In the genomic region with DNA sequence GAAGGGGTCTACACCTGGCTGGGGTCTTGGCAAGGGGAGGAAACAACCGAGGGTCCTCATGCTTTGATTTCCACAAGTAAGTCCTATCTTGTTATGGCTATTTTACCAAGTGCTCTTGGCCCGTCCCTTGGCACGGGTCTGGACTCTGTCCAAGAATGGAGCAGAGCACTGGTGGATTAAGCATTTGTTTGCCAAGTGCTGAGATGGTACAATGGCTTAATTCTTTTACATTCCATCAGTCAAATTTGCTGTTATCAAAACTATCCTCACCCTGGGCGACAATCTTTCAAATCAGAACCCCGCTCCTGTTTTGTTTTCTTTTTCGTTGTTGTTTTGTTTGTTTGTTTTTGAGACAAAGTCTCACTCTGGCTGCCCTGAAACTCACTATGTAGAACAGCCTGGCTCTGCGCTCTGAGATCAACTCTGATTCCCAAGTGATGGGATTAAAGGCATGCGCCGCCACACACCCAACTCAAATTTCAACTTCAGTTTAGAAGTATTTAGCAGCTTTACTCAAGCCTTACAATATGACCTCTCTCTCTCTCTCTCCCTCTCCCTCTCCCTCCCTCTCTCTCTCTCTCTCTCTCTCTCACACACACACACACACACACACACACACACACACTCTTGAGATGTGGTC, we compare ENCODE assay signal across 12 mouse cellular contexts. TPM values are rescaled to one million over a fixed set of nuclear protein-coding genes. Genes with fewer than 3 reads are reported as not detected.
DNase-seq lines count a peak whose midpoint lies in the region; ATAC-seq and TF ChIP-seq lines count a peak whose summit lies in the region.
"Had no signal": no experiment of that assay in that cellular context is flagged by ENCODE, and none has a peak within 500 bp of the region (broad histone marks: within the 10 kb centered on the region; RNA-seq: fewer than 3 reads in every experiment).

No protein-coding gene starts in this region.

- H3K27me3 ChIP-seq in forebrain, embryonic 10.5 days (ENCODE audit: poor library complexity, severe bottlenecking) = no peaks in the 10 kb centered on the region; the same call in 1 of the 2 replicates
- H3K27me3 ChIP-seq in forebrain, embryonic 11.5 days (ENCODE audit: control insufficient read depth, insufficient read depth, low read length) = no peaks in the 10 kb centered on the region
- 0 out of 2 replicates have a peak, but pooled peaks cover 3% of the 10 kb centered on the region for H3K27me3 ChIP-seq in midbrain, embryonic 14.5 days (ENCODE audit: control insufficient read depth, insufficient read depth, low read length)
- peaks cover 4% of the 10 kb centered on the region; the same call in 1 of the 2 replicates for H3K27me3 ChIP-seq in midbrain, embryonic 15.5 days (replicated peaks)
- H3K27me3 ChIP-seq in kidney, postnatal 0 days (ENCODE audit: insufficient read depth, low read length) = no peaks in the 10 kb centered on the region
- H3K27me3 ChIP-seq in stomach, embryonic 15.5 days (replicated peaks) = no peaks in the 10 kb centered on the region

- ATAC-seq in forebrain, embryonic 11.5 days (replicated peaks; ENCODE audit: low FRiP score) = no peak
- no peak for ATAC-seq in midbrain, embryonic 14.5 days (ENCODE audit: low FRiP score, low TSS enrichment)
- no peak for ATAC-seq in midbrain, embryonic 15.5 days (replicated peaks)
- ATAC-seq in kidney, postnatal 0 days (replicated peaks; ENCODE audit: low FRiP score, low read depth) = no peak
- no peak for ATAC-seq in stomach, embryonic 15.5 days (ENCODE audit: insufficient read depth, low FRiP score, low read depth)
- ATAC-seq: inflammation-experienced regulatory T-cells, adult 6 months had no signal

- TF ChIP-seq CTCF in kidney, postnatal 0 days (IDR thresholded peaks at IDR 0.05; ENCODE audit: low read depth) = no peak

- H3K9me3 ChIP-seq in forebrain, embryonic 10.5 days = no peaks in the 10 kb centered on the region
- no peaks in the 10 kb centered on the region for H3K9me3 ChIP-seq in forebrain, embryonic 11.5 days (ENCODE audit: control insufficient read depth, low read length)
- H3K9me3 ChIP-seq in midbrain, embryonic 14.5 days (ENCODE audit: control insufficient read depth, low read length) = no peaks in the 10 kb centered on the region
- H3K9me3 ChIP-seq in midbrain, embryonic 15.5 days = no peaks in the 10 kb centered on the region
- no peaks in the 10 kb centered on the region for H3K9me3 ChIP-seq in kidney, postnatal 0 days (replicated peaks; ENCODE audit: low read length)
- H3K9me3 ChIP-seq in stomach, embryonic 15.5 days = no peaks in the 10 kb centered on the region
- H3K9me3 ChIP-seq: megakaryocyte, embryonic 14.5 days had no signal

- WGBS in forebrain, embryonic 10.5 days = 45% methylated on average over 9 of the region's 9 CpGs
- 44% methylated on average over 9 of the region's 9 CpGs for WGBS in forebrain, embryonic 11.5 days
- 28% methylated on average over 9 of the region's 9 CpGs for WGBS in midbrain, embryonic 14.5 days
- WGBS in midbrain, embryonic 15.5 days = 30% methylated on average over 9 of the region's 9 CpGs
- 29% methylated on average over 9 of the region's 9 CpGs for WGBS in kidney, postnatal 0 days
- 31% methylated on average over 9 of the region's 9 CpGs for WGBS in stomach, embryonic 15.5 days

- no peak overlapping the region for H3K9ac ChIP-seq in forebrain, embryonic 11.5 days (ENCODE audit: low read length)
- no peak overlapping the region for H3K9ac ChIP-seq in midbrain, embryonic 14.5 days (replicated peaks; ENCODE audit: low read length)
- H3K9ac ChIP-seq in midbrain, embryonic 15.5 days = no peak overlapping the region
- no peak overlapping the region for H3K9ac ChIP-seq in kidney, postnatal 0 days (ENCODE audit: low read depth, low read length)
- H3K9ac ChIP-seq in stomach, embryonic 15.5 days = no peak overlapping the region

- H3K4me1 ChIP-seq in forebrain, embryonic 10.5 days = peaks cover 95% of the 10 kb centered on the region
- peaks cover 31% of the 10 kb centered on the region for H3K4me1 ChIP-seq in forebrain, embryonic 11.5 days (replicated peaks; ENCODE audit: control insufficient read depth, insufficient read depth, low read length)
- H3K4me1 ChIP-seq in midbrain, embryonic 14.5 days (ENCODE audit: control insufficient read depth, insufficient read depth, low read length) = no peaks in the 10 kb centered on the region
- 0 out of 2 replicates have a peak, but pooled peaks cover 3% of the 10 kb centered on the region for H3K4me1 ChIP-seq in midbrain, embryonic 15.5 days
- peaks cover 22% of the 10 kb centered on the region for H3K4me1 ChIP-seq in kidney, postnatal 0 days (replicated peaks; ENCODE audit: insufficient read depth, low read length)
- peaks cover 30% of the 10 kb centered on the region for H3K4me1 ChIP-seq in stomach, embryonic 15.5 days

- no peak overlapping the region for H3K4me2 ChIP-seq in forebrain, embryonic 11.5 days (ENCODE audit: low read depth, low read length, severe bottlenecking)
- no peak overlapping the region for H3K4me2 ChIP-seq in midbrain, embryonic 14.5 days (ENCODE audit: low read length)
- no peak overlapping the region for H3K4me2 ChIP-seq in midbrain, embryonic 15.5 days
- H3K4me2 ChIP-seq in kidney, postnatal 0 days (ENCODE audit: low read length) = peak overlapping the region; percentile 30; the same call in 1 of the 2 replicates
- 0 out of 2 replicates have a peak overlapping the region, but pooled peaks have one; percentile 8 for H3K4me2 ChIP-seq in stomach, embryonic 15.5 days

- DNase-seq in forebrain, embryonic 10.5 days (ENCODE audit: extremely low spot score, low spot score) = no peak
- no peak for DNase-seq in forebrain, embryonic 11.5 days (ENCODE audit: low spot score)
- peak; percentile 64 for DNase-seq in midbrain, embryonic 14.5 days
- DNase-seq in kidney, postnatal 0 days (ENCODE audit: low spot score) = no peak
- DNase-seq in frontal cortex, postnatal 10 days (ENCODE audit: low spot score in 2 of 2) = no peak
- no peak for DNase-seq in c-Kit-positive CD71-positive TER-119-positive erythroid progenitor cells, embryonic 14.5 days (ENCODE audit: low spot score)
- DNase-seq: heart, adult 18-20 months had no signal

- H3K36me3 ChIP-seq in forebrain, embryonic 10.5 days (replicated peaks) = peaks cover 12% of the 10 kb centered on the region
- no peaks in the 10 kb centered on the region for H3K36me3 ChIP-seq in forebrain, embryonic 11.5 days (ENCODE audit: control insufficient read depth, insufficient read depth, low read length)
- no peaks in the 10 kb centered on the region for H3K36me3 ChIP-seq in midbrain, embryonic 14.5 days (ENCODE audit: control insufficient read depth, insufficient read depth, low read length)
- H3K36me3 ChIP-seq in midbrain, embryonic 15.5 days (replicated peaks) = no peaks in the 10 kb centered on the region
- no peaks in the 10 kb centered on the region for H3K36me3 ChIP-seq in kidney, postnatal 0 days (ENCODE audit: insufficient read depth, low read length)
- H3K36me3 ChIP-seq in stomach, embryonic 15.5 days = no peaks in the 10 kb centered on the region

- H3K27ac ChIP-seq in forebrain, embryonic 10.5 days = peak overlapping the region; percentile 69
- H3K27ac ChIP-seq in forebrain, embryonic 11.5 days (ENCODE audit: low read depth, low read length) = no peak overlapping the region
- H3K27ac ChIP-seq in midbrain, embryonic 14.5 days (replicated peaks; ENCODE audit: low read depth, low read length) = no peak overlapping the region
- no peak overlapping the region for H3K27ac ChIP-seq in midbrain, embryonic 15.5 days
- peak overlapping the region; percentile 13; the same call in 1 of the 2 replicates for H3K27ac ChIP-seq in kidney, postnatal 0 days
- peak overlapping the region; percentile 27; the same call in 1 of the 2 replicates for H3K27ac ChIP-seq in stomach, embryonic 15.5 days

- H3K4me3 ChIP-seq in forebrain, embryonic 10.5 days = no peak overlapping the region
- H3K4me3 ChIP-seq in forebrain, embryonic 11.5 days (ENCODE audit: low read depth, low read length) = no peak overlapping the region
- H3K4me3 ChIP-seq in midbrain, embryonic 14.5 days (replicated peaks; ENCODE audit: low read depth, low read length) = no peak overlapping the region
- no peak overlapping the region for H3K4me3 ChIP-seq in midbrain, embryonic 15.5 days
- H3K4me3 ChIP-seq in kidney, postnatal 0 days (replicated peaks; ENCODE audit: low read depth, low read length) = no peak overlapping the region
- no peak overlapping the region for H3K4me3 ChIP-seq in stomach, embryonic 15.5 days (replicated peaks)
- H3K4me3 ChIP-seq: erythroblast, embryonic 14.5 days; megakaryocyte, embryonic 14.5 days had no signal

RNA-seq across cellular contexts. Expression of a gene that starts 19.3 kb away (rescaled TPM):
- polyA plus RNA-seq in forebrain, embryonic 10.5 days (2016; fragmentation: Nextera tagmentation; extraction: Ambion mirVana) = 5.9 and 6.5 TPM in 2 replicates
- 1.5 and 1.6 TPM in 2 replicates for polyA plus RNA-seq in forebrain, embryonic 11.5 days (2014; fragmentation: Nextera tagmentation; extraction: Ambion mirVana)
- 0.15 and 0.16 TPM in 2 replicates for polyA plus RNA-seq in midbrain, embryonic 14.5 days (2014; fragmentation: Nextera tagmentation; extraction: Ambion mirVana)
- polyA plus RNA-seq in midbrain, embryonic 15.5 days (2015; fragmentation: Nextera tagmentation; extraction: Ambion mirVana) = 0.15 and 0.17 TPM in 2 replicates
- polyA plus RNA-seq in kidney, postnatal 0 days (2015; fragmentation: Nextera tagmentation; extraction: Ambion mirVana) = 0.43 and 0.46 TPM in 2 replicates
- 2.0 and 2.2 TPM in 2 replicates for polyA plus RNA-seq in stomach, embryonic 15.5 days (2015; fragmentation: Nextera tagmentation; extraction: Ambion mirVana)
- polyA plus RNA-seq: erythroblast, embryonic 14.5 days had no signal

RNA-seq across cellular contexts. Expression of a gene that starts 29.4 kb away (rescaled TPM):
- polyA plus RNA-seq in forebrain, embryonic 10.5 days (2016; fragmentation: Nextera tagmentation; extraction: Ambion mirVana) = 1.0 and 1.2 TPM in 2 replicates
- not detected in 2 replicates for polyA plus RNA-seq in forebrain, embryonic 11.5 days (2014; fragmentation: Nextera tagmentation; extraction: Ambion mirVana)
- not detected in 2 replicates for polyA plus RNA-seq in midbrain, embryonic 14.5 days (2014; fragmentation: Nextera tagmentation; extraction: Ambion mirVana)
- not detected in 2 replicates for polyA plus RNA-seq in midbrain, embryonic 15.5 days (2015; fragmentation: Nextera tagmentation; extraction: Ambion mirVana)
- polyA plus RNA-seq in kidney, postnatal 0 days (2015; fragmentation: Nextera tagmentation; extraction: Ambion mirVana) = 0.16 TPM in 1 of 2 replicates, not detected in the other
- polyA plus RNA-seq in stomach, embryonic 15.5 days (2015; fragmentation: Nextera tagmentation; extraction: Ambion mirVana) = 0.19 and 0.64 TPM in 2 replicates
- polyA plus RNA-seq: erythroblast, embryonic 14.5 days; inflammation-experienced regulatory T-cells, adult 6 months had no signal

RNA-seq across cellular contexts. Expression of a gene that starts 40.2 kb away (rescaled TPM):
- polyA plus RNA-seq in forebrain, embryonic 10.5 days (2016; fragmentation: Nextera tagmentation; extraction: Ambion mirVana) = not detected in 2 replicates
- not detected in 2 replicates for polyA plus RNA-seq in forebrain, embryonic 11.5 days (2014; fragmentation: Nextera tagmentation; extraction: Ambion mirVana)
- polyA plus RNA-seq in midbrain, embryonic 14.5 days (2014; fragmentation: Nextera tagmentation; extraction: Ambion mirVana) = not detected in 2 replicates
- not detected in 2 replicates for polyA plus RNA-seq in midbrain, embryonic 15.5 days (2015; fragmentation: Nextera tagmentation; extraction: Ambion mirVana)
- 0.19 and 0.84 TPM in 2 replicates for polyA plus RNA-seq in kidney, postnatal 0 days (2015; fragmentation: Nextera tagmentation; extraction: Ambion mirVana)
- 0.04 TPM in 1 of 2 replicates, not detected in the other for polyA plus RNA-seq in stomach, embryonic 15.5 days (2015; fragmentation: Nextera tagmentation; extraction: Ambion mirVana)
- polyA plus RNA-seq: erythroblast, embryonic 14.5 days had no signal

Comparison
In these comparisons a context has a peak if more than half of its experiments do, and no peak if none do; other contexts are left out.
1. H3K27ac ChIP-seq: peak in forebrain, embryonic 10.5 days (single experiment), kidney, postnatal 0 days (single experiment) and stomach, embryonic 15.5 days (single experiment); none in forebrain, embryonic 11.5 days (single experiment), midbrain, embryonic 14.5 days (single experiment) and midbrain, embryonic 15.5 days (single experiment).
2. H3K4me2 ChIP-seq: peak in kidney, postnatal 0 days (single experiment) and stomach, embryonic 15.5 days (single experiment); none in forebrain, embryonic 11.5 days (single experiment), midbrain, embryonic 14.5 days (single experiment) and midbrain, embryonic 15.5 days (single experiment).